Mouse (Mus musculus) ES-CJ7 (cell line): ENCODE data around the gene Ptrh2.
A peak's percentile ranks its signal among the peaks of the same experiment; 100 is the strongest.
"Not testable (repeated sequence)": the region's sequence is repeated elsewhere in the genome, so short reads cannot be mapped to it uniquely, and the experiment has no call there.

Source experiments
- DNase-seq: peaks from one replicate; pipeline ENCODE4 v3.0.0; 2011; ENCODE audit warnings: low read depth, low spot score

The Ptrh2 gene

GRCm38 (mm10) chr11:86725607-86726006 lies 41.8 kb downstream of the Ptrh2 start:
- DNase-seq, result no peak

GRCm38 (mm10) chr11:86731443-86731842 lies 47.7 kb downstream of the Ptrh2 start:
- no peak for DNase-seq

- no peak for DNase-seq
Observed at GRCm38 (mm10) chr11:86734241-86734939, 50.6 kb downstream of the Ptrh2 start.

- DNase-seq, result no peak
Observed at GRCm38 (mm10) chr11:86734993-86735392, 51.2 kb downstream of the Ptrh2 start.

GRCm38 (mm10) chr11:86737301-86738000 lies 53.7 kb downstream of the Ptrh2 start:
- DNase-seq, result peak; percentile 32

- DNase-seq, result not testable (repeated sequence)
Observed at GRCm38 (mm10) chr11:86738308-86738707, 54.5 kb downstream of the Ptrh2 start.

- DNase-seq, result no peak
Observed at GRCm38 (mm10) chr11:86738956-86739355, 55.2 kb downstream of the Ptrh2 start.

GRCm38 (mm10) chr11:86739470-86739869 lies 55.7 kb downstream of the Ptrh2 start:
- no peak for DNase-seq

GRCm38 (mm10) chr11:86741505-86741904 lies 57.7 kb downstream of the Ptrh2 start:
- no peak for DNase-seq
